Mouse (Mus musculus) lung, adult 18-20 months (tissue): ENCODE data around the gene Thbs4.
"Not testable (repeated sequence)": the region's sequence is repeated elsewhere in the genome, so short reads cannot be mapped to it uniquely, and the experiment has no call there.

Experiments used
- DNase-seq, 2 experiments: peaks; one replicate each; pipeline ENCODE4 v3.0.0; 2022; ENCODE audit warnings: mixed read lengths in 2 of 2

The Thbs4 gene

DNA sequence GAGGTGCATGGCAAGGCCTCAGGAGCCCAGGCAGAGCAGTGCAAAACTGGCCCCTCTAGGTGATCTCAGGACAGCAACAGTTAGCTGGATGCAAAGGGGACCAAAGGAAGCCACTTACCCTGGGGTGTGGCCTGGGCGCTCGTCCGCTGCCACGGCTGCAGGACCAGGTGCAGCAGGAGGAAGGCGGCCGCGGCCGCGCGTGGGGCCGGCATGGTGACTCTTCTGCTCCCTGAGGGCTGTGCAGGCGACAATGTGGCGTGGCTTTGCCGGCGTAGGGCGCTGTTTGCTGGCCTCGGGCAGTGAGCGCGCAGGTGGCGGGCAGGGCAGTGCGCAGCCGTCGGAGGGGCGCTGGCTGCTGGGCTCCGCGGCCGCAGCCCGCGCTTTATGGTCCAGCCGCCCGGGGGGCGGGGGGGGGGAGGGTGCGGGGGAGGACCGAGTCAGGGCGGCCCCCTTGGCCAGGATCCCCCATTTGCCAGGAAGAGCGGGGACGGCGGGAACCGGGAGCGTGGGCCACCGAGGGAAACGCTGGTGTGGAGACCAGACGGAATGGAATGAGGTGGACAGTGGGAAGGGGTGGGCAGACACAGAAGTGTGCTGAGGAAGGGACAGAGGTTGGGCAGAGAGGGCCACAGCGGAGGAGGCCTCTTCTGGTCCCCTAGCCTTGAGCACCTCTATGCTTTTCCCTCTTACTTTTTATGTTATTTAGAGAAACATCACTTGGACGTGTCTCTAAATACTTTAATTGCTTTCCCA, at the start of gene Thbs4:
TSS of gene Thbs4 (minus strand) at position 357 of the 753 bp plus-strand sequence.
- no peak for DNase-seq

DNA sequence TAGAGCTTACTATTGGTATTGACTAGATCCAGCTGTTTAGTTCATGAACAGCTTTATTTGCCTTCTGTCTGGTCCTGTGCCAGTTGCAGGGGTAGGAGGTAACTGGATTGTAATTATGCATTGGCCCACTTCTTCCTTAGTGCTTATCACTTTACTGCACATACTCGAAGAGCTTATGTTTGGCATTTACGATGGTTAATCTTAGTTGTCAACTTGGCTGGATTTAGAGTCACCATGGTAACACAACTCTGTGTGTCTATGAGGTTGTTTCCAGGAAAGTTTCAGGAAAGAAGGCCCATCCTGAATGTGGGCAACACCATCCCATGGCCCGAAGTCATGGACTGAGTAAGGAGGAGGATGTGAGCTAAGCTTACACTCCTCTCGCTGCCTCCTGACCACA, 38.5 kb upstream of the Thbs4 start:
- no peak for DNase-seq

DNA sequence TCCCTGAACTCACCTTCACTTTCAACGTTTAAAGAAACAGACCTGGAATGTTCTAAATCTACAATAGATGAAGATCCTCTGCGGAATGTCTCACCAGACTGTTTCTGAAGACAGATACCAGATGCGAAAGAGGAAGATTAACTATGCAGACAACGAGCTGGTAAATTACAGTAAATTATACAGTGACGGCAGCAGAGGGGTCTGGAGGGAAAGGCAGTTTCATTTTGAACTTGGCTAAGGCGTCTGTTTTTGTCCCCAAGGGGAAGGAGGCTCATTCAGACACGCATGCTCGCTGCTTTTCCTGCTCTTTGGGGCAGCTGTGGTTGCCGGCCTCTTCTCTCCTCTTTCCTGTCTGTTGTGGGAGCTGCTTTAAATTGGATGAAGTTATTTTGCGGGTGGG, 34.2 kb upstream of the Thbs4 start:
- no peak for DNase-seq

- no peak for DNase-seq
Observed at GRCm38 (mm10) chr13:92817357-92817756, 22.7 kb upstream of the Thbs4 start.

DNA sequence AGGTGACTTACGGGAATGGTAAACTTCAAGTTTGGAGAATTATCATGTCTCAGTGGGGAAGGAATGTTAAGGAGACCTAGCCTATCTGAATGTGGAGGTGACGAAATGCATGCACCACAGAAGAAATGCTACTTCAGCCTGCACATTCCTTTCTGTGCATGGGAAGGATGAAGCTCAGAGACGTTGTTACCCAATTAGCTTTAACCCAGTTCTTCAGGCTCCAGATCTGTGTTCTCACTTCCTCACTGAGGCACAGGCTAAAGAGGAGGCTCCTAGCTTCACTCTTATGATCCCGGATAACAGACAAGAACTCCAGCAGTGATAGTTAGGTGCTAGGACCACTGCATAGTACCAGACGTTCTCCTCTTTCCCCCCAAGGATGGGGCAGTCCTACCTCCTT, 21.7 kb upstream of the Thbs4 start:
- no peak for DNase-seq

- DNase-seq: not testable (repeated sequence)
Observed at GRCm38 (mm10) chr13:92810592-92810991, 16.0 kb upstream of the Thbs4 start.

DNA sequence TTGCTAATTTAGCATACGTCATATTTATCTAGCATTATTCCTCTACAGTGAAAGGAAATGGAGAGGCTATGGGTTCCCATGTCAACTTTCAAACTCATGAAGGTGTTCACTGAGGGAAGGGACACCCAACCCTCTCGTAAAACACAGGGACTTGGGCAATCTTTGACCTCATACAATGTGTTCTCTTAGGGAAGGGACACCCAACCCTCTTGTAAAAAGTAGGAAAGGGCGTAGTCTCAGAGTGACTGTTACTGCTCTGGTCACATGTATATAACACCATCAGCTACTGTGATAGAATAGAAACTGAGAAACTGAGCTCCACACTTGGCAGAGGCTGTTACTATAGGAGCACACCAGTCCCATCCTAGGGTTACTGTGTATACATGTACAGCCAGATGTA, 13.2 kb upstream of the Thbs4 start:
- DNase-seq: no peak

DNA sequence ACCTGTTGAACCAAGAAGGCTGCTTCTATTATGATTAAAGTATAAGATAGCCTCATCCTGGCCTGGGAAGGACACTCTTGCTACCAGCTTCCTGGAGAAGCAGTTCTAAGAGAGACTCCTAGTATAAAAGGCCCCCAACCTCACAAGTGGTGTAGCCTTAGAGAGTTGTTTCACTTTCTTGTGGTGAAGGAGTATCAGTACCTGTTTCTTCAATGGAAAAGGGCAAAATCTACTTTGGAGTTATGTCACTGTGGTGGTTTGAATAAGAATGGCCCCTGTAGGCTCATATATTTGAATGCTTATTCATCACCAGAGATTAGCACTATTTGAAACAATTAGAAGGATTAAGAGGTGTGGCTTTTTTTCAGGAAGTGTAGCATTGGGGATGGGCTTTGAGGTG, 12.2 kb upstream of the Thbs4 start:
- DNase-seq: no peak

GRCm38 (mm10) chr13:92799306-92799925, 4.8 kb upstream of the Thbs4 start:
- no peak for DNase-seq

DNA sequence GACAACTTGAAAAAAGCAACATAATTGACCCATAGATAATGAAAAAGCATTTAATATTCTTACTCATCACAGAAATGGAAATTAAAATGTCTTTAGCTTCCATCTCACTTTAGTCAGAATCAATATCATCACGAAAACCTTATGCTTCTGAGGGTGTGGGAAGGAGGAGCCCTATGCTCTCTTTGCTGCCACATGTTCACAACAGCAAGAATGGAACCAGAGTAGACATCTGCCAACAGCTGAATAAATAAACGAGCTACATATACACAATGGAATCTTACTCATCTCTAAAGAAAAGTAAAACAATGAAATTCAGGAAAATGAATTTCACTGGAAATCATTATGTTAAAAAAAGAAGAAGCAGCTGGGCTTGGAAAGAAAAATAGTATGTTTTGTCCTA, 4.2 kb upstream of the Thbs4 start:
- DNase-seq: no peak

GRCm38 (mm10) chr13:92793636-92794035, 982 bp downstream of the Thbs4 start:
- no peak for DNase-seq

DNA sequence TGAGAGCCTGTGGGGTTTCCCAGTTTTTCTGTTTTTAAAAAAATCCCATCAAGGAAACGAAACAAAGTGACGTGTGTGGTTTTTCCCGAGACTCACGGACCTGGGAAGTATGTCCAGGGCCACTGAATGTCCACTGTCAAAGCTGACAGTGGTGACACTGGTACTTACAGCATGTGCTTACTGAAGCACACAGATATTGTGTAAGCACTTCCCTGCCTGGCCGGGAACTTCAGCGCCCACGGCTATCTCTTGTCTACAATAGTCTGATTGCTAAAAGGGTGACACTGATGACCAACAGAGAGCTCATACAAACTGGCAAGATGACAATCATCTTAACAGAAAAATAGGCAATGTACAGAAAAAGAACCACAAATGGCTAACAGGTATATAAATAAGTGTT, 3.1 kb downstream of the Thbs4 start:
- DNase-seq: no peak

- DNase-seq: no peak
Observed at GRCm38 (mm10) chr13:92784311-92784710, 10.3 kb downstream of the Thbs4 start.

- DNase-seq: no peak
Observed at GRCm38 (mm10) chr13:92783551-92783950, 11.1 kb downstream of the Thbs4 start.

DNA sequence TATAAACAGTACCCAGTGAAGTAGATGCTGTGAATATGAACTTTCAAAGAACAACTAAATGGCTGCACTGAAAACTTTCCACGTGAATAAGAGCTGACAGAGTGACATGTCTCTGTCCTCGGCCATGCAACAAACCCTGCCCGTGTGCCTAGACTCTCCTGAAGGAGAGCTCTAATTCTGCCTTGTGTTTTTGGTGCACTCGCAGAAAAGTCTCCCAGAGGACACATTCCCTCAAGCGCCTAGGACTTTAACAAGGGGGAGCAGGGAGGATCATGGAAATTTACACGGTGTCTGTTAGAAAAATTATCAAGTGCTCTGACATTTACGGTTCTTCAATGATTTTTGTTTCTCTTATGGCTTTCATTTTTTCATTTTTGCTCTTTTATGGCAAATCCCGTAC, 13.7 kb downstream of the Thbs4 start:
- no peak for DNase-seq

GRCm38 (mm10) chr13:92780076-92780475, 14.5 kb downstream of the Thbs4 start:
- no peak for DNase-seq

GRCm38 (mm10) chr13:92778642-92779041, 16.0 kb downstream of the Thbs4 start:
- DNase-seq: no peak

DNA sequence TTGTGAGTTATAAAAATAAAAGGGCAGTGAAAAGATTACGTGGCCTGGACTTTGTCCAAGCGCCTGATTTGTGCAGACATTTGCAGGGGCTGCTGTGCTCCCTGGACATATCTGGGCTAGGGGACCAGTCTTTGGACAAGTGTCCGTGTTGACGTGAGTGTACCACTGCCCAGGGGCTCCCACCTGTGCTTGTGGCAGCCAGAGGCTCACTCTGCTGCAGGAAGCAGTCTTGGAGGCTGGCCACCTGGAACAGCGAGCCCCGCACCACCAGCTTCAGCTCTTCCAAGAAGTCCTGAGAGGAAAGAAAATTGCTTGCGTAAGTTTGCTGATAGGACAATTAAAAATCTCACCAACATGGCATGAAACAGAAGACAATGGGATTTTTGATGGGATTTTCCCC, 18.7 kb downstream of the Thbs4 start:
- no peak for DNase-seq

GRCm38 (mm10) chr13:92774887-92775286, 19.7 kb downstream of the Thbs4 start:
- peak in 1 of 2 experiments; percentile 6 for DNase-seq

- DNase-seq: no peak
Observed at GRCm38 (mm10) chr13:92772500-92772899, 22.1 kb downstream of the Thbs4 start.

GRCm38 (mm10) chr13:92771566-92771965, 23.1 kb downstream of the Thbs4 start:
- no peak for DNase-seq

DNA sequence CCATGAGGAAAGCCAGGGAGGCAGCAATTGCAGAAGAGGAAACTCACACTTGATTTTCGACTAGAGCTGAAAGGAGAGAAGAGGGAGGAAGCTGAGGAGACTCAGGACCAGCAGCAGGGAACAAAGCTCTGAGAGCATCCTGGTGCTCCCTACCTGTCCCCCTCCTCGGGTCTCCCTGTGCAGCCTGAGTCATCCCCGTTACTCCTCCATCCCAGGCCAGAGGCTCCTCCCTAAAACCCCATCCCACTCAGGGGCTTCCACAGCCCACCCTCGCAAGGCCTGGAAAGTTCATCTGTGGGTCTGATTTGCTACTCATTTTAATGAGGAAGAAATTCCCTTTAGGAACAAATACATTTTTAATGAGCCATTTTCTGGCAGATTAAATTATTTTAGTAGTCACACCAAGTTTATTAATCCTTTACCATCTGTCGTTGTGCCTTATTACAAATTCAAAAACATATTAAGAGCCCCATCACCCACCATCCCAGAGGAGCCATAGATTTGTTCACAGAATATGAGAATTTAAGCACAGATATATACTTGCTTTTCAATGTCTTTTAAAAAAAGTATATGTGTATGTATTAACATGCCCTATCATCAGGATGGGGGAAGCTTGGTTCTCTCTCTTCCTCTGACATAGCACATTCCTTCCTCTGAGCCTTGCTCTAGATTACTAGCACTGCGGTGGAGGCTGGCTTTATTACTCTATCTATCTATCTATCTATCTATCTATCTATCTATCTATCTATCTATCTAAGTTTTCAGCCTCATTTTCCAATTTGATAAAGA, 29.0 kb downstream of the Thbs4 start:
- DNase-seq: no peak

GRCm38 (mm10) chr13:92762322-92762721, 32.3 kb downstream of the Thbs4 start:
- no peak for DNase-seq

DNA sequence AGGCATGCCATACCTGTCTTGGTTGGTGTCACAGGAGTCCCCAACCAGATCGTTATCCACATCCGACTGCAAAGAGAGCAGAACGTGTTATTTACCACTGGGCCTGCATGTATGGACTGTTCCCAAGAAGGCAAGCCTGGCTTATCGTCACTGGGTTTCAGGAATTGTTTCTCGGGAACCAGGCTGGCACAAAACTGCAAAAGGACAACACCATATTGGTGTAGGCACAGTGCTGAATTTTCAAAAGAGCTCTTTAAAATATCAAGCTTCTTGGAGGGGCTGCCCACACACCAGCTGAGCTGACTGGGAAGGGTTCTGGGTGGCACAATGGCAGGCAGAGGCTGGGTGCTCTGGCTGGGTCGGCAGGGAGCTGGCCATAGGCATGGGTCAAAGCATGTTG, 34.1 kb downstream of the Thbs4 start:
- no peak for DNase-seq
